Mouse (Mus musculus): ENCODE data around the gene Man1c1. TPM values are rescaled to one million over a fixed set of nuclear protein-coding genes. Genes with fewer than 3 reads are reported as not detected.

The Man1c1 gene
- polyA plus RNA-seq, 1 experiment from 2014 or later = 1.9 TPM

DNA sequence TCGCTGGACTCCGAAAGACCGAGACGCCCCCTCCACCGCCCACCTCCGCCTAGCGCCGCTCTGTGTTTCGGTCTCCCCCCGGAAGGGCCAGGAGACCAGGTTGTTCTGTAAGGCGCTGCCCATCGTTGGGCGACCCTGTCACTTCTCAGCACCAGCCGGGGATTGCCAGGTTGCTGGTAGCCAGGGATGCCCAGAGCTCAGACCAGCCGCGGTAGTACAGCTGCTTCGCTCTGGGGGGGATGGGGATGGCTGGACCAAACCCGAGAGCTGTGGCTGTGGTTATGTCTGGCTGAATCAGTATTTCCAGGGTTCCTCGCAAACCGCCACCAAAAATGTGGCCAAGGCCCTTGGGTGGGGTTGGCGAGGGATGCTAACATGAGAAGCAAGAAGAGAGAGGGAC is 500 bp upstream of the Man1c1 start:
- Histone ChIP-seq H3K27ac (ENCODE audit: low read depth, low read length) (no peak overlapping the region), H3K4me1 (ENCODE audit: control insufficient read depth, insufficient read depth, low read length) (peaks cover 11% of the 10 kb centered on the region), H3K4me3 (ENCODE audit: low read depth, low read length) (peak overlapping the region; percentile 61), H3K9ac (ENCODE audit: low read length) (peak overlapping the region; percentile 66), H3K36me3 (ENCODE audit: control insufficient read depth, insufficient read depth, low read length) (no peaks in the 10 kb centered on the region), H3K9me3 (replicated peaks; ENCODE audit: control insufficient read depth, low read length) (no peaks in the 10 kb centered on the region), H3K27me3 (replicated peaks; ENCODE audit: control insufficient read depth, insufficient read depth, low read length) (0 out of 2 replicates have a peak, but pooled peaks cover 3% of the 10 kb centered on the region), H3K4me2 (ENCODE audit: low read length) (peak overlapping the region; percentile 100)
- ATAC-seq (no peak), DNase-seq (ENCODE audit: low spot score) (no peak)
- WGBS = 0% methylated on average over 21 of the region's 21 CpGs

DNA sequence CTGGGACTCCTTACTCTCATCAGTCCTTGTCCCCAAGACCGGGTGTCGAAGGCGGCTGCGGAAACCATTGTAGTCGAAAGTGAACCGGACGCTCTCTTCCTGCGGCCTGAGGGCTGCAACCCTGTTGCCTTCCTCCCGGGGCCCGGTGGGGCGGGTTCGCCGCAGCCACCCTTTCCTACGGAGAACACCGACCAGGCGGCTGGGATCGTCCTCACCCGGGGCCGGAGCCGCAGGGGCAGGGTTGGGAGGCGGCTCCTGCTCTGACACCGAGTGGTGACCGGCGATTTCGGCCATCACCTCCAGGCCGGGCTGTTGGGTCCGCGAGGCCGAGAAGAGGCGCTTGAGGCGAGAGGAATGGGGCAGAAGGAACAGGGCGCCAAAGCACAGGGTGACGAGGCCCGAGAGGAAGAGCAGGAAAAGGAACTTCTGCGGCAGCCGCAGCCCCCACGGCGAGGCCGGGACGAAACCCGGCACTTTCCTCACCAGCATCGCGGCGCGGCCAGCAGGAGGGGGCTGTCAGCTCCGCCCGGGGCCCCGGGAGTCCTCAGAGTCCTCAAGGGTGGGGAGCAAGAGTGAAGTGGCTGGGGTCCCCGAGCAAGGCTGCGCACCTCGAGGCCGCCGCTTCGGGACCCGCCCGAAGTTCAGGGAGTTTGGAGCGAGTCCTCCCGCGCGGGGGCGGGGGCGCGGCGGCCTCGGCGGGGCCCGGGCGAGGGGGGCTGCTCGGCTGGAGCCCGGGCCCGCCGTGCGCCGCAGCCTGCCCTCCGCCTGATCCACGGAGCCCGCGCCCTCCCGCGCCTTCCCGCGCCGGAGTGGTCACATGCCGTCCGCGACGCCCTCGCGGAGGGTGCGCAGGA is 882 bp downstream of the Man1c1 start:
- H3K4me1 ChIP-seq (ENCODE audit: control insufficient read depth, insufficient read depth, low read length) = peaks cover 11% of the 10 kb centered on the region
- no peak for DNase-seq (ENCODE audit: low spot score)
- peak; percentile 22; the same call in 1 of the 2 replicates for ATAC-seq
- WGBS = 2% methylated on average over 76 of the region's 90 CpGs
- no peaks in the 10 kb centered on the region for H3K36me3 ChIP-seq (ENCODE audit: control insufficient read depth, insufficient read depth, low read length)
- no peaks in the 10 kb centered on the region for H3K9me3 ChIP-seq (replicated peaks; ENCODE audit: control insufficient read depth, low read length)
- peak overlapping the region; percentile 100 for H3K4me2 ChIP-seq (ENCODE audit: low read length)
- H3K27me3 ChIP-seq (replicated peaks; ENCODE audit: control insufficient read depth, insufficient read depth, low read length) = 0 out of 2 replicates have a peak, but pooled peaks cover 3% of the 10 kb centered on the region
- peak overlapping the region; percentile 61 for H3K4me3 ChIP-seq (ENCODE audit: low read depth, low read length)
- no peak overlapping the region for H3K27ac ChIP-seq (ENCODE audit: low read depth, low read length)
- H3K9ac ChIP-seq (ENCODE audit: low read length) = peak overlapping the region; percentile 62

DNA sequence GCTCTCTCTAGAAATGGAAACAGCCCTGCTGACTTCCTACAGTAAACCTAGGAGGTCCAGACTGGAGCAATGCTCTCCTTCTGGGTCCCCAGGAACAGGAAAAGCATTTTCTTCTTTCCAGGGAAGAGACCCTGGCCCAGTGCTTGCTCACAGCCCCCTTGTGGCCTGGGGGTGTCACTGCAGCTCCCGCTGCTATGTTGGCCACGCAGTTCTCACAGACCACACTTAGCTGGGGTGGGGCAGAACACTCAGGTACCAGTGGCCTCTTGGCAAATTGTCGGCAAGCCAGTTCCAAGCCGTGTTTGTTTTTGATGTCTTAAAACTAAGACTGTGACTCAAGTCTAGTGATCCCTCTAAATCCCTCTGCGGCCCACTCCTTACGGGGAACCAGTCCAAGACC is 2.2 kb downstream of the Man1c1 start:
- WGBS = 38% methylated on average over 6 of the region's 6 CpGs
- no peaks in the 10 kb centered on the region for H3K36me3 ChIP-seq (ENCODE audit: control insufficient read depth, insufficient read depth, low read length)
- H3K4me2 ChIP-seq (ENCODE audit: low read length) = peak overlapping the region; percentile 100
- H3K4me1 ChIP-seq (ENCODE audit: control insufficient read depth, insufficient read depth, low read length) = peaks cover 11% of the 10 kb centered on the region
- no peaks in the 10 kb centered on the region for H3K9me3 ChIP-seq (replicated peaks; ENCODE audit: control insufficient read depth, low read length)
- no peak for ATAC-seq
- DNase-seq (ENCODE audit: low spot score) = peak; percentile 78
- H3K27ac ChIP-seq (ENCODE audit: low read depth, low read length) = no peak overlapping the region
- no peak overlapping the region for H3K9ac ChIP-seq (ENCODE audit: low read length)
- H3K4me3 ChIP-seq (ENCODE audit: low read depth, low read length) = peak overlapping the region; percentile 61; the same call in 1 of the 2 replicates
- H3K27me3 ChIP-seq (replicated peaks; ENCODE audit: control insufficient read depth, insufficient read depth, low read length) = 0 out of 2 replicates have a peak, but pooled peaks cover 3% of the 10 kb centered on the region

DNA sequence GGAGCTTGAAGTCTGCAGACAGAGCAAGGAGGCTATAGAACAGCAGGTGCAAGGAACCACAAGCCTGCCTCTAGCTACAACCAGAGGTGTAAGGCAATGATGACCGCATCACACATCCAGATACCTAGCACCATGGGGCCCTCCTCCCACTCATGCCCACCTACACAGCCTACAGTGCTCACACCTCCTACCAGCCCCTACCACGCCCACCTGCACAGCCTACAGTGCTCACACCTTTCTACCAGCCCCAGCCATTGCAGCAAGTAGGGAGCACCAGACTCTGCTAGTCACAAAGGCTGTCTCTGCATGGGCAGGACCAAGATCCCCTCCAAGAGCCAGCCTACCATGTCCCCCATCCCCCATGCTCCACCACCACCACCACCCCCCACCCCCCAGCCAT is 3.2 kb downstream of the Man1c1 start:
- ATAC-seq = no peak
- Histone ChIP-seq H3K4me1 (ENCODE audit: control insufficient read depth, insufficient read depth, low read length) (peaks cover 11% of the 10 kb centered on the region), H3K9ac (ENCODE audit: low read length) (no peak overlapping the region), H3K27me3 (replicated peaks; ENCODE audit: control insufficient read depth, insufficient read depth, low read length) (0 out of 2 replicates have a peak, but pooled peaks cover 3% of the 10 kb centered on the region), H3K27ac (ENCODE audit: low read depth, low read length) (no peak overlapping the region), H3K4me2 (ENCODE audit: low read length) (no peak overlapping the region), H3K9me3 (replicated peaks; ENCODE audit: control insufficient read depth, low read length) (no peaks in the 10 kb centered on the region), H3K4me3 (ENCODE audit: low read depth, low read length) (no peak overlapping the region), H3K36me3 (ENCODE audit: control insufficient read depth, insufficient read depth, low read length) (no peaks in the 10 kb centered on the region)
- DNase-seq (ENCODE audit: low spot score) = no peak
- 83% methylated on average over 2 of the region's 2 CpGs for WGBS

DNA sequence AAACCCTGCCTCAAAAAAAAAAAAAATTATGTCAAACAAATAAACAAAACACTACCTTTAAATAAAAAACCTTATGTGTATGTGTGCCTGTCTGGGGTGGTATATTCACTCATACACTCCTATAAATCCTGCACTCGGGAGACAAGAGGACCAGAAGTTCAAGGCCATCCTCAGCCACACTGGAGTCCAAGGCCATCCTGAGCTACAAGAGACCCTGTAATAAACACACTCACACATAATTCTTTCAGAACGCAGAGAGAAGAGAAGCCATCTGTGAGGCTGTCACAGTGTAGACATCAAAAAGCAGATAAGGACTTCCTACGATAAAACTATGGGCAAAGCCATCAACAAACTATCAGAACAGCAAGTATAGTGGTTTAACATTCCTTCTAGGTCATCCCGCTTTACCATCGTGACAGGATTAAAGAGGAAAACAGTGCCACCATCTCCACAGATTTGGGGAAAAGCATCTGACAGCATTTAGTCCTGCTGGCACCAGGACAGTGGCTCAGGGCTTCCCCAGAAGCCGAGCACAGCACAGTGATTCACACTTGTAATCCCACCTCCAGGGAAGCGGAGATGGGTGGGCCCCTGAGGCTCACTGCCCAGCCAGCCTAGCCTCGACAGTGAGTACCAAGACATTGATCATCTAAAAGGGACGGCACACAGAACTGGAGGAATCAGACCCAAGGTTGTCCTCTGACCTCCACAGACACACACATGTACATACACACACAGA is 10.7 kb downstream of the Man1c1 start:
- Histone ChIP-seq H3K4me3 (ENCODE audit: low read depth, low read length) (no peak overlapping the region), H3K4me1 (ENCODE audit: control insufficient read depth, insufficient read depth, low read length) (no peaks in the 10 kb centered on the region), H3K9ac (ENCODE audit: low read length) (no peak overlapping the region), H3K4me2 (ENCODE audit: low read length) (no peak overlapping the region), H3K9me3 (replicated peaks; ENCODE audit: control insufficient read depth, low read length) (no peaks in the 10 kb centered on the region), H3K27ac (ENCODE audit: low read depth, low read length) (no peak overlapping the region), H3K36me3 (ENCODE audit: control insufficient read depth, insufficient read depth, low read length) (no peaks in the 10 kb centered on the region), H3K27me3 (replicated peaks; ENCODE audit: control insufficient read depth, insufficient read depth, low read length) (no peaks in the 10 kb centered on the region)
- DNase-seq (ENCODE audit: low spot score) (no peak), ATAC-seq (no peak)
- 78% methylated on average over 9 of the region's 9 CpGs for WGBS

DNA sequence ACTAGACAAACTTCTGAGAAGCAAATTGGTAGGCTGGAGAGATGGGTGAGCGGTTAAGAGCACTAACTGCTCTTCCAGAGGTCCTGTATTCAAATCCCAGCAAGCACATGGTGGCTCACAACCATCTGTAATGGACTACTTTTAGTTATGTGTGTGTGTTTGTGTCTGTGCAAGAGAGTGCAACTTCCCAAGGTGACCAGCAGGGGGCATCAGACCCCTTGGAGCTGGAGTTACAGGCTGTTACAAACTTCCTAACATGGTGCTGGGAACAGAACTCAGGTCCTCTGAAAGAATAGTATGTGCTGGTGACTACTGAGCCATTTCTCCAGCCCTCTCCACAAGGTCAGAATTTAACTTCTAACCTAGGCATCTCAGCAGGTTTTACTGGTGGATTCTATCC is 11.7 kb downstream of the Man1c1 start:
- H3K9me3 ChIP-seq (replicated peaks; ENCODE audit: control insufficient read depth, low read length) = no peaks in the 10 kb centered on the region
- no peak overlapping the region for H3K4me3 ChIP-seq (ENCODE audit: low read depth, low read length)
- H3K27ac ChIP-seq (ENCODE audit: low read depth, low read length) = no peak overlapping the region
- H3K9ac ChIP-seq (ENCODE audit: low read length) = no peak overlapping the region
- no peaks in the 10 kb centered on the region for H3K27me3 ChIP-seq (replicated peaks; ENCODE audit: control insufficient read depth, insufficient read depth, low read length)
- H3K4me1 ChIP-seq (ENCODE audit: control insufficient read depth, insufficient read depth, low read length) = no peaks in the 10 kb centered on the region
- 94% methylated on average over 1 of the region's 1 CpGs for WGBS
- H3K36me3 ChIP-seq (ENCODE audit: control insufficient read depth, insufficient read depth, low read length) = no peaks in the 10 kb centered on the region
- no peak overlapping the region for H3K4me2 ChIP-seq (ENCODE audit: low read length)
- ATAC-seq (no peak), DNase-seq (ENCODE audit: low spot score) (no peak)

DNA sequence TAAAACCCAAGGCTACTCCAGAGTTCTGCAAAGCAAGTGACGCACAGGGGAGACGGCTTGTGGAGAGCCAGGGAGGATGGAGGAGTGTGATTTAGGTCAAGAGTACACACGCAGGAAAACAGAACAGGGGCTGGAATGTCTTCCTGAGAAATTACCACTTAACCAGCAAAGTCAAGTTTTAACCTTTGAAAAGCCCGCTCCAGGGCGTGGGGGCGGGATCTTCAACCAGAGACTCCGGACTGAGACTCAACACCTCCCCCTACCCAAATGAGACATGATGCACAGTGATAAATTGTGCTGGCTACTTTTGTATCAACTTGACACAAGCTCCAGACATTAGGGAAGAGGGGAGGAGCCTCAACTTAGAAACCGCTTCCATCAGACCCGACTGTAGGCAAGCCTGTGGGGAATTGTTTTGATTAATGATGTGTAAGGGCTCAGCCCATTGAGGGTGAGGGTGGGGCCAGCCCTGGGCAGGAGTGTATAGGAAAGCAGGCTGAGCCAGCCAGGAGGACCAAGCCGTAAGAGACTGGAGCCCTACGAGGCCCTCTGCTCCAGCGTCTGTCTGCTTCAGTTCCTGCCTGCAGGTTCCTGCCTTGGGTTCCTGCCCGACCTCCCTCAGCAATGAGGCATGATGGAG is 17.9 kb downstream of the Man1c1 start:
- WGBS = 86% methylated on average over 13 of the region's 13 CpGs
- Histone ChIP-seq H3K27me3 (replicated peaks; ENCODE audit: control insufficient read depth, insufficient read depth, low read length) (no peaks in the 10 kb centered on the region), H3K4me2 (ENCODE audit: low read length) (no peak overlapping the region), H3K4me3 (ENCODE audit: low read depth, low read length) (no peak overlapping the region), H3K4me1 (ENCODE audit: control insufficient read depth, insufficient read depth, low read length) (no peaks in the 10 kb centered on the region), H3K9ac (ENCODE audit: low read length) (no peak overlapping the region), H3K9me3 (replicated peaks; ENCODE audit: control insufficient read depth, low read length) (0 out of 2 replicates have a peak, but pooled peaks cover 3% of the 10 kb centered on the region), H3K36me3 (ENCODE audit: control insufficient read depth, insufficient read depth, low read length) (no peaks in the 10 kb centered on the region), H3K27ac (ENCODE audit: low read depth, low read length) (no peak overlapping the region)
- no peak for DNase-seq (ENCODE audit: low spot score)
- no peak for ATAC-seq

DNA sequence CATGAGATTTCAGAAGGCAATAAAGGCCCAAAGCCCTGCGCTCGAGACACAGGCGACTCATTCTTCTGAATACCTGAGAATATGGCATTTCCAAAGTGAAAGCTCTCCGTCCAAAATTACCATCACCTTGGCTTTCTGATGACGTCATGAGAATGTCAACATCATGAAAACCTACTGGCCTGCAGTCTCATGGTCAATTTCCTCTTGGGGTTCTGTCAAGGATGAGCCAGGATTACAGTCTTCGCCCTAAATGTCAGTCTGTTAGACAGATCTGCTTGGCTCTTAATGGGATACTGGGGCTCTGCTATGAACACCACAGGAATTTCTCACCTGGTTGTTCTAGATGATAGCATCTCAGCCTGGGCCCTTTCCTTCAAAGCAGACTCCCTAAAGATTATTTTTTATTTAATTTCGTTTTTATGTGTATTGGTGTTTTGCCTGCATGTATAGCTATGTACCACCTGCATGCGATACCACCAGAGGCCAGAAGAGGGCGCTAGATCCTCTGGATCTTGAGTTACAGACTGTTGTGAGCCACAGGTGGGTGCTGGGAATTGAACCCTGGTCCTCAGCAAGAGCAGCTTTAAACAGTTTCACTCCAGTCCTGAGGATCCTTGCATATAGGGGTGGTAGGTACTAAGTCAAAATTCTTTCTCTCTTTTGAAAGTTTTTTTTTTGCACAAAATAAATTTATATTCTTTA is 19.3 kb downstream of the Man1c1 start:
- ATAC-seq (no peak), DNase-seq (ENCODE audit: low spot score) (no peak)
- 0 out of 2 replicates have a peak, but pooled peaks cover 3% of the 10 kb centered on the region for H3K9me3 ChIP-seq (replicated peaks; ENCODE audit: control insufficient read depth, low read length)
- H3K4me3 ChIP-seq (ENCODE audit: low read depth, low read length) = no peak overlapping the region
- 85% methylated on average over 9 of the region's 9 CpGs for WGBS
- H3K4me1 ChIP-seq (ENCODE audit: control insufficient read depth, insufficient read depth, low read length) = no peaks in the 10 kb centered on the region
- no peak overlapping the region for H3K27ac ChIP-seq (ENCODE audit: low read depth, low read length)
- H3K4me2 ChIP-seq (ENCODE audit: low read length) = no peak overlapping the region
- no peak overlapping the region for H3K9ac ChIP-seq (ENCODE audit: low read length)
- H3K27me3 ChIP-seq (replicated peaks; ENCODE audit: control insufficient read depth, insufficient read depth, low read length) = no peaks in the 10 kb centered on the region
- no peaks in the 10 kb centered on the region for H3K36me3 ChIP-seq (ENCODE audit: control insufficient read depth, insufficient read depth, low read length)
